Mouse (Mus musculus) cortical plate, adult 2 months (tissue): ENCODE results near the gene Scap. TPM values are rescaled to one million over a fixed set of nuclear protein-coding genes. Genes with fewer than 3 reads are reported as not detected.
"Not testable (repeated sequence)": the region's sequence is repeated elsewhere in the genome, so short reads cannot be mapped to it uniquely, and the experiment has no call there.

ENCODE experiments used
- H3K27ac ChIP-seq: fragments of 200-500 bp; 2 replicates; pipeline ENCODE4 v1.5.1; 2012; ENCODE audit warnings: low read length, control low read depth, inconsistent platforms; ENCODE audit not compliant: insufficient read depth
- H3K4me1 ChIP-seq: fragments of 200-500 bp; 2 replicates; pipeline ENCODE4 v1.6.1; 2011; ENCODE audit warnings: low read length; ENCODE audit not compliant: control insufficient read depth, insufficient read depth
- H3K4me3 ChIP-seq: fragments of 200-500 bp; 2 replicates; pipeline ENCODE4 v1.5.1; 2011; ENCODE audit warnings: mild to moderate bottlenecking, low read length, control low read depth; ENCODE audit not compliant: insufficient read depth
- CTCF ChIP-seq: fragments of 200-500 bp; IDR thresholded peaks from 2 replicates; pipeline ENCODE4 v1.5.1; 2011; ENCODE audit warnings: mild to moderate bottlenecking, control low read depth, low read length; ENCODE audit not compliant: insufficient read depth; ENCODE audit errors: extremely low read depth
- POLR2A ChIP-seq: fragments of 200-500 bp; IDR thresholded peaks from 2 replicates; pipeline ENCODE4 v1.6.1; 2011; ENCODE audit warnings: mild to moderate bottlenecking, low read length, control low read depth; ENCODE audit not compliant: insufficient read depth; ENCODE audit errors: extremely low read depth
- polyA plus RNA-seq: library from polyadenylated mRNA; depleted of rRNA; stranded (reverse); fragments of >200 nt; gene quantifications from 2 replicates; pipeline ENCODE4 v1.2.3, GENCODE M21; 2012

The Scap gene
- polyA plus RNA-seq, 1 experiment: 44.6 TPM

DNA sequence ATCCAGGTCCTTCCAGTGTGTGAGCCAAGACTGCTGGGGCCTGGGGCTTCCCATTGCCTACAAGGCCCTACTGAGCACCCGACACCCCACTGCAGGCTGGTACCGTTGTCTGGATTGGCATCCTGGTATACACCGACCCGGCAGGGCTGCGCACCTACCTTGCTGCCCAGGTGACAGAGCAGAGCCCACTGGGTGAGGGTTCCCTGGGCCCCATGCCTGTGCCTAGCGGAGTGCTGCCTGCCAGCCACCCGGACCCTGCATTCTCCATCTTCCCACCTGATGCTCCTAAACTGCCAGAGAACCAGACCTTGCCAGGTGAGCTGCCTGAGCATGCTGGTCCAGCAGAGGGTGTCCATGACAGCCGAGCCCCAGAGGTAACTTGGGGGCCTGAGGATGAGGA lies 46.3 kb downstream of the Scap start:
- TF ChIP-seq CTCF (no peak), POLR2A (no peak)
- Histone ChIP-seq H3K4me1 (peaks cover 6% of the 10 kb centered on the region), H3K27ac (no peak overlapping the region), H3K4me3 (no peak overlapping the region)

DNA sequence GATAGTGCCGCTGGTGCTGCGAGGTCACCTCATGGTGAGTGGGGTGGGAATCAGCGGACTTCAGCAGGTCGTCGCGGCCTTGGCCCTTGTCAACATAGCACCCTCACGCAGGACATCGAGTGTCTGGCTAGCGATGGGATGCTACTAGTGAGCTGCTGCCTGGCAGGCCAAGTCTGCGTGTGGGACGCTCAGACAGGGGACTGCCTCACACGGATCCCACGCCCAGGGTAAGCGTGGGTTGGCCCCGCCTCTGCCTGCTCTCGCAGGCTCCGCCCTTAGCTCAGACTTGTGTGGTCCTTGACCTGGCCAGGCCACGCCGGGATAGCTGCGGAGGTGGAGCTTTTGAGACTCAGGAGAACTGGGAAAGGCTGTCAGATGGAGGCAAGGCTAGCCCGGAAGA lies 47.6 kb downstream of the Scap start:
- Histone ChIP-seq H3K4me3 (no peak overlapping the region), H3K27ac (no peak overlapping the region), H3K4me1 (peaks cover 6% of the 10 kb centered on the region)
- TF ChIP-seq CTCF (no peak), POLR2A (no peak)

DNA sequence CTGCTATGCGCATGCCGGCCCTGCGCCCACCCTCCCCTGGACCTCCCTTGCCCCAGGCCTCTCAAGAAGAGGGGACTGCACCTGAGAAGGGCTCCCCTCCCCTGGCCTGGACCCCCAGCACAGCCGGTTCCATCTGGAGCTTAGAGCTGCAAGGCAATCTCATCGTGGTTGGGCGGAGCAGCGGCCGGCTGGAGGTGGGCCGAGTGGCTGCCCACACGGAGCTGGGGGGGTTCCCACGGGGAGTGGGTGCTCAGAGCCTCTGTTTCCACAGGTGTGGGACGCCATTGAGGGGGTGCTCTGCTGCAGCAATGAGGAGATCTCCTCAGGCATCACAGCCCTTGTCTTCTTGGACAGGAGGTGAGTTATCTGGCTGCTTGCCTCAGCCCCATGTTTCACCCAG lies 48.2 kb downstream of the Scap start:
- Histone ChIP-seq H3K4me1 (peaks cover 6% of the 10 kb centered on the region), H3K27ac (no peak overlapping the region), H3K4me3 (no peak overlapping the region)
- TF ChIP-seq CTCF: no peak
- no peak for TF ChIP-seq POLR2A

DNA sequence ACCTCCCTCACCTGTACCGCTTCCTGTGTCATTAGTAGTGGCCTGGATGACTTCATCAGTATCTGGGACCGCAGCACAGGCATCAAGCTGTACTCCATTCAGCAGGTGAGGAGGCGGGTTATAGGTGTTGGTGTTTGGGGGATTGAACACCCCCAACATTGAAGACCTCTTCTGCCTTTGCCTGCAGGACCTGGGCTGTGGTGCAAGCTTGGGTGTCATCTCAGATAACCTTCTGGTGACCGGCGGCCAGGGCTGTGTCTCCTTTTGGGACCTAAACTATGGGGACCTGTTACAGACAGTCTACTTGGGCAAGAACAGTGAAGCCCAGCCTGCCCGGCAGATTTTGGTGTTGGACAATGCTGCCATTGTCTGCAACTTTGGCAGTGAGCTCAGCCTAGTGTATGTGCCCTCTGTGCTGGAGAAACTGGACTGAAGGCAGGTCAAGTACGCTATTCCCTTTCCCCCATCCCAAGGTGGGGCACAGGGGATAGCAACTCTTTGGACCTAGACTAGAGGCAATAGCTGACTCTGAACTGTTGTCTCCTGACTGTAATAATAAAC lies 51.4 kb downstream of the Scap start:
- TF ChIP-seq CTCF (no peak), POLR2A (no peak)
- no peak overlapping the region for H3K27ac ChIP-seq
- 0 out of 2 replicates have a peak, but pooled peaks cover 1% of the 10 kb centered on the region for H3K4me1 ChIP-seq
- H3K4me3 ChIP-seq: no peak overlapping the region

DNA sequence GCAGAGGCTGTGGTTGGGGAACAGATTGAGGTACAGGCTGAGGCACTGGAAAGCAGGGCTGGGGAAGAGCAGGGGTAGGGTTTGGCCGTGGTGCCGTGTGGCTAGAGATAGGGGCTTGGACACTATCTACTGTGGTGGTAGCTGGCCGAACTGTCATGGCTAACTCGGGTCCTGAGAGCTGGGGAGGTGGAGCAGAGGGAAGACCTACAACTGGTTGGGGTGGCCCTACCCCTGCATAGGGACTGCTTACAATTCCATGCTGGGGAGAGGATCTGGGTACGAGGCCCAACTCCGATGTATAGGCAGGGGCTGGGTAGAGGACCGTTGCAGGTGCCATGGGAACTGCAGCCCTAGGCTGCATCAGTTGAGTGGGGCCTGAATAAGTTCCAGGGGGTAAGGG lies 54.9 kb downstream of the Scap start:
- Histone ChIP-seq H3K27ac (no peak overlapping the region), H3K4me1 (no peaks in the 10 kb centered on the region), H3K4me3 (no peak overlapping the region)
- TF ChIP-seq CTCF: no peak
- TF ChIP-seq POLR2A: no peak

DNA sequence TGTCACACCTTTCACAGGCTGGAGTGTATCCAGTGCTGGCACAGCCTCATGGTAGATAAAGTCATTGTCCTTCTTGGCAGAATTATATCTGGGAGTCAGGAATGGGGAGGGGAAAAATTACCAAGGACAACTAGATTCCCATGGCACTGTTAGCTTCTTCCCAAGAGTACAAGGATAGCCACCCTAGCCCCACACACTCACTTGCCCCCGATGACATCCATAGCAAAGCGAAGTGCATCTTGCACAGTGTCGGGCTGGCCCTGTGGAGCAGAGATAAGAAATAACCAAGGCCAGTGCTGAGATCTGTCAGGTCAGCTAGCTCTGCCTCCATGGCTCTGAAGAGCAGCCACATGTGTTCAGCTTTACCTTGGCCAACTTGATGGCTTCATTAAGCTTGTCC lies 57.8 kb downstream of the Scap start:
- H3K4me1 ChIP-seq: no peaks in the 10 kb centered on the region
- TF ChIP-seq POLR2A: no peak
- H3K27ac ChIP-seq: no peak overlapping the region
- no peak overlapping the region for H3K4me3 ChIP-seq

DNA sequence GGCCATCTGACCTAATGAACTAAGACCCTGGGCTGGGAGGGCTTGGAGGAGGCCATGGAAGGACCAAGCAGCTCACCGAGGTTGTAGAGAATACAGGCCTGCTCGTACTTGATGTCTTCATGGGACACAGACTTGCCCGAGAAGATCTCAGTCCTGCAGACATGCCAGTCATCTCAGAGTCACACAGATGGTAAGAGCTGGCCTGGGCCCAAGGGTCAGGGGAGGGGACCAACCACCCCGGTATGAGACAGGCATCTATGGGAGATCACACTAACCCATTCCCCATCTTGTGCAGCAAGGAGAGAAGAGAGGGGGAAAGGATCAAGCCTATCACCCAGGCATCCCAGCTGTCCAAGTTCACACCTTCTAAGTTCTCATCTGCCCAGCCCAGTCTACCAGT lies 60.2 kb downstream of the Scap start:
- no peak overlapping the region for H3K4me3 ChIP-seq
- TF ChIP-seq CTCF (no peak), POLR2A (no peak)
- H3K4me1 ChIP-seq: no peaks in the 10 kb centered on the region
- no peak overlapping the region for H3K27ac ChIP-seq

DNA sequence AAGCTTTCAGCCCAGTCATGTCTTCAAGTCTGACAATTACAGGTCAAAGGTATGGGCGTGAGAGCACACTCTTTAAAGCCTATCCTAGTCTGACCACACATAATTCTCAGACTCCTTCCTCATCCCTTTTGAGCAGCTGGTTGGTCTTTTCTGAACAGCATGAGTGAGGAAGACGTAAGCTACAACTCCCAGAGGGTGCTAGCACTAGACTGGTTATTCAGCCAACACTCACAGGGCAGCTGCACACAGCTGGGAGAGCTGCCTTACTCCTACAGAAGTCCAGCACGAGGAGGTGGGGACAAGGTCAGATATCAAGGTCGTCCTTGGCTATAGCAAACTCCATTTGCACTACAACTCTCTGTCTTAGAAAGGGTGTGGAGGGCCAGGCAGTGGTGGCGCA lies 67.6 kb downstream of the Scap start:
- no peak overlapping the region for H3K27ac ChIP-seq
- peaks cover 7% of the 10 kb centered on the region for H3K4me1 ChIP-seq
- H3K4me3 ChIP-seq: no peak overlapping the region
- TF ChIP-seq POLR2A (no peak), CTCF (no peak)

DNA sequence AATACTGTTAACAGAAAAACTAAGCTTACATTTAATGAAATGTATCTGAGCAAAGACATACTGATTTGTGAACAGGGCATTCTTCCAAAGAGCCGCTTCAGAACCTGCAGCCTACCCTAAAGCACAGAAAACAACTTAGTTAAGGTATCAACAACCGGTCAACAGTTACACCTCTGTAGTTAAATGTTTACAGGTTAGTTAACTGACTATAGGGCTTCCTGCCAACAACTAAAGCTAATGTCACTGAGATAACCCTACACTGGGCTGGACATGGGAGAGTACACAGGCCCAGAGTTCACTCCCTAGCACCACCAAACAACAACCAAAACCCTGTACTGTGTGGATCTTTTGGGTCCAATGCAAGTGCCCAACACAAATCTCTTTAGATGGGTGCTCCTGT lies 69.6 kb downstream of the Scap start:
- Histone ChIP-seq H3K4me3 (no peak overlapping the region), H3K27ac (no peak overlapping the region), H3K4me1 (peaks cover 7% of the 10 kb centered on the region)
- TF ChIP-seq POLR2A: no peak
- no peak for TF ChIP-seq CTCF

DNA sequence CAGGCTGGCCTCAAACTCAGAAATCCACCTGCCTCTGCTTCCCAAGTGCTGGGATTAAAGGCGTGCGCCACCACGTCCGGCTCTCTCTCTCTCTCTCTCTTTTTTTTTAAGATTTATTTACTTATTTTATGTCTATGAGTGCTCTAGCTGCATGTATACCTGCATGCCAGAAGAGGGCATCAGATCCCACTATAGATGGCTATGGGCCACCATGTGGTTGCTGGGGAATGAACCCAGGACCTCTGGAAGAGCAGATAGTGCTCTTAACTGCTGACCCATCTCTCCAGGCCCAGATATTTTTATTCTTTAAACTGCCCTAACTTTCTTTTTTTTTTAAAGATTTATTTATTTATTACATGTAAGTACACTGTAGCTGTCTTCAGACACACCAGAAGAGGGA lies 70.2 kb downstream of the Scap start:
- not testable (repeated sequence) for H3K4me3 ChIP-seq, H3K4me1 ChIP-seq, H3K27ac ChIP-seq

DNA sequence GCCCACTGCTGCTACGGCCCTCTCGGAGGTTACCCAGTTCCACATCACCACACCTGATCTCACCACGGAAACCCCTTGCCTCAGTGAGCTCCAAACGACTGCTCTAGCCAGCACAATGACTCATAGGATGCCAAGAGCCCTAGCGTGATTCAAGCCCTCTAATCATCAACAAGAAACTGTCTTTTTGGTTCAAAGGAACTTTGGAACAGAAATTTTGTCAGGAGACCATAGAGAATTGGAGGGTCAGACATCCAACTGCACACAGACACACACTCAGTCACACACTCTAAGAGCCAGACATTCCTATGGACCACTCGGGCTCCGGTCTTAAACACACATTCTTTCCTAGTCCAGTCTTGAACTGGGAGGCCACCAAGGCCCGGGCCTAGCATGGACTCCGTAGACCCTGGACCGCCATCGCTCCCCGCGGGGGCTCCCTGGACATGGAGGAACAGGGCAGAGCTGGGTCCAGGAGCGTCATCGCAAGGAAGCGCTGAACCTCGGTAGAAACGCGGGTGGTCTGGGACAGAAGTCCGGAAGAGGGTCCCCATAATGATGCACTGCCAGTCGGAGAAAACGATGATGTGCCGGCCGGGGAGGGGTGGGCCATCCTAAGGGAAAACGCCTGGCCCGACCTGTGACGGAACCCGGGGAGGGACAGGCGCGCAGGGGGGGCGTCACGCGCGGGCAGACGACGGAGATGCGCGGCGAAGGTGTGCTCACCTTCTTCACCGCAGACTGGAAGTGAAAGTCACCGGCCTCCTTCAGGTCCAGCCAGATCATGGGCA lies 74.4 kb downstream of the Scap start:
- Histone ChIP-seq H3K4me3 (peak overlapping the region; percentile 66), H3K27ac (0 out of 2 replicates have a peak overlapping the region, but pooled peaks have one; percentile 18), H3K4me1 (no peaks in the 10 kb centered on the region)
- TF ChIP-seq POLR2A: no peak
- no peak for TF ChIP-seq CTCF
